Mouse (Mus musculus) heart, postnatal 0 days (tissue): ENCODE measurements around the gene Yap1.

Source experiments
- CTCF ChIP-seq: IDR thresholded peaks from 2 replicates; pipeline ENCODE4 v1.5.1; 2016; ENCODE audit warnings: antibody characterized with exemption, control low read depth, low read depth
- EP300 ChIP-seq: IDR thresholded peaks from 2 replicates; pipeline ENCODE4 v1.6.1; 2016; ENCODE audit warnings: antibody characterized with exemption, low read depth

DNA sequence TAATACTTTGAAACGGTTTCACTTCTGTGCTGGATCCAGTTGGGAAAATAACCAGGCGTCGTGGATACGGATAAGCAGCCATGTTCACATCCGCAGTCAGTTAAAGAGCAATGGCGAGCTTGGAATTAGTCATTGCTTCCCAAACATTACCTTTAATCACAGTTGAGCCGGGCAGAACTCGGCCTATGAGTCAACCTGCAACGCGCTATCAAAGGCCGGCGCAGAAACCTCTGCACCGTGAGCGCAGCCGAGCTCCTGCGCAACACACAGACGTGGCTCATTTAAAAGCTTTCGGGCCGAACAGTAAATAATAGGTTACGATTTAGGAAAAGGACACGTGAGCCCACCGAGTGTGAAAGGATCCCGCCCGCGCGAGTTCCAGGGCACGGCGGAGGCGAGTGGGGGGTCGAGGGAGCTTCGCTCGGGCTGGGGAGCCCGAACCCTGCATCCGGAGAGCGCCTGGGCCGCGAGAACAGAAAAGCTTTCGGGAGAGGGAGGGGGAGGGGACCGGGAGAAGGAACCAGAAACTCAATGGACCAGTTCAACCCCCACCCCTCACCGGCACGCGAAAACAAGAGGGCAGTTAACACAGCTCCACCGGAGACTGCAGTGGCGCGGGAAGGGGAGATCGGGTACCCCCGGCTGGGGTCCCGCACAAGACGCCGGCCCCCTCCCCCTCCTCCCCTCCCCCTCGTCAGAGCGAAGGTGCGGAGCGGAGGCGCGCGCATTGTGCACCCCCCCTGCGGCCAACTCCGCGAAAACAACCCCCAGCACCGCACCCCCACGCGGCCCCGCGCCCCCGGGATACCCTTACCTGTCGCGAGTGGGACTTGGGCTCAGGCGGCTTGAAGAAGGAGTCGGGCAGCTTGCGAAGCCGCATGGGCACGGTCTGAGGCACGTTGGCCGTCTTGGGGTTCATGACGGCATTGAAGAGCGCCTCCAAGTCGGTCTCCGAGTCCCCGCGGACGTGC lies 810 bp downstream of the Yap1 start:
- TF ChIP-seq CTCF, result no peak
- TF ChIP-seq EP300, result no peak
